Mouse (Mus musculus) embryonic fibroblast, embryonic 13.5 days (primary cell): Measurements from ENCODE around the gene Chit1. TPM values are rescaled to one million over a fixed set of nuclear protein-coding genes. Genes with fewer than 3 reads are reported as not detected.

Source experiments
- H3K27ac ChIP-seq: 2 replicates; pipeline ENCODE4 v1.5.1; 2012; ENCODE audit warnings: low read length, control low read depth, inconsistent platforms; ENCODE audit not compliant: insufficient read depth
- H3K4me1 ChIP-seq: 2 replicates; pipeline ENCODE4 v1.6.1; 2011; ENCODE audit warnings: low read length; ENCODE audit not compliant: control insufficient read depth, insufficient read depth
- H3K4me3 ChIP-seq: 2 replicates; pipeline ENCODE4 v1.5.1; 2011; ENCODE audit warnings: mild to moderate bottlenecking, control low read depth, low read length; ENCODE audit not compliant: insufficient read depth
- CTCF ChIP-seq: IDR thresholded peaks from 2 replicates; pipeline ENCODE4 v1.5.1; 2011; ENCODE audit warnings: mild to moderate bottlenecking, control low read depth, low read length, moderate library complexity, borderline replicate concordance; ENCODE audit not compliant: insufficient read depth
- POLR2A ChIP-seq: IDR thresholded peaks from 2 replicates; pipeline ENCODE4 v1.6.1; 2011; ENCODE audit warnings: low read depth, mild to moderate bottlenecking, control low read depth, low read length, moderate library complexity
- polyA plus RNA-seq: library from polyadenylated mRNA; stranded (reverse); fragments of >200 nt; gene quantifications from 2 replicates; pipeline ENCODE4 v1.2.4, GENCODE M21; 2011; ENCODE audit warnings: low read depth; ENCODE audit not compliant: missing spikeins, insufficient read length

Gene Chit1
- polyA plus RNA-seq, 1 experiment, result not detected

- TF ChIP-seq CTCF, result no peak
- no peak overlapping the region for H3K4me3 ChIP-seq
- H3K27ac ChIP-seq, result no peak overlapping the region
- peaks cover 15% of the 10 kb centered on the region for H3K4me1 ChIP-seq
Observed at GRCm38 (mm10) chr1:134194298-134195022, 83.4 kb downstream of the Chit1 start.

DNA sequence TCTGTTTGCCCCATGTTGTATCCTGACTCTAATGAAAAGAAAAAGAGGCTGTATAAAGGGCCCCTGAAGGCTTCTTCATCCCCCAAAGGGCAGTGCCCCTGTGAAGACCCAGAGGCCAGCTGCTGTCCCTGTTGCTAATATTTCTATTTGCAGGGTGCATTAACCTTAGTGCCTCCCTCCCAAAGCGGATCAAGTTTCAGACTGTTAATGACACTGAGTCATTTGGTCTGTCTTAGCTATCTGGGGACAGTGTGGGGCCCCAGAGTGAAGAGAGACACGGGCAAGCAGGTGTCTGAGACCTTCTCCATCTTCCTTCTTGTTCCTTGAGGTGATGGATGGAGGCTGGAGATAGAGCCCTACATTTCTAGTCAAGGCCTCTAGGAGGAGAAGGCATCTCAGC lies 84.1 kb downstream of the Chit1 start:
- no peak overlapping the region for H3K27ac ChIP-seq
- no peak for TF ChIP-seq CTCF
- no peak for TF ChIP-seq POLR2A

GRCm38 (mm10) chr1:134195571-134195970 lies 84.5 kb downstream of the Chit1 start:
- TF ChIP-seq CTCF, result no peak
- TF ChIP-seq POLR2A, result no peak
- no peak overlapping the region for H3K27ac ChIP-seq
- H3K4me3 ChIP-seq, result no peak overlapping the region
- peaks cover 15% of the 10 kb centered on the region for H3K4me1 ChIP-seq

More for the DNA sequence above, 84.1 kb downstream of the Chit1 start:
- Histone ChIP-seq H3K4me3 (no peak overlapping the region), H3K4me1 (peaks cover 15% of the 10 kb centered on the region)

DNA sequence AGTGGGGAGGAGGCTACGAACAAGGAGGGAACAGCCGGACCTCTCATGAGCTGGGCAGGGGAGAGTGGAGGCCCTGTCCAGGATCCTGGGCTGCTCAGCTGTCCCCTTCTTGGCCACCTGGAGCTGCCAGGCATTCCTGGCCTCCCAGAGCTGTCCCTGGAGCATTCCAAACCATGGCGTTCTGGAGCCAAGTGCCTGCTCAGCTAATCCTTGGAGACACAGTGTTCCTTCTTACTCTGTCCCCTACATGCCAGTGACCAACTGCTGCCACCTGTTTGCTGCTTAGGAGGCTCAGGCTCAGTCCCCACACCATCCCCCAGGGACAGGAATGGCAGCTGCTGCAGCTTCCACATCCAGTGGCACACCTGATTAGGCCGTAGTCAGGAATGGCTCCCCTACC lies 84.9 kb downstream of the Chit1 start:
- Histone ChIP-seq H3K4me1 (peaks cover 15% of the 10 kb centered on the region), H3K27ac (no peak overlapping the region), H3K4me3 (no peak overlapping the region)
- TF ChIP-seq CTCF (no peak), POLR2A (no peak)

DNA sequence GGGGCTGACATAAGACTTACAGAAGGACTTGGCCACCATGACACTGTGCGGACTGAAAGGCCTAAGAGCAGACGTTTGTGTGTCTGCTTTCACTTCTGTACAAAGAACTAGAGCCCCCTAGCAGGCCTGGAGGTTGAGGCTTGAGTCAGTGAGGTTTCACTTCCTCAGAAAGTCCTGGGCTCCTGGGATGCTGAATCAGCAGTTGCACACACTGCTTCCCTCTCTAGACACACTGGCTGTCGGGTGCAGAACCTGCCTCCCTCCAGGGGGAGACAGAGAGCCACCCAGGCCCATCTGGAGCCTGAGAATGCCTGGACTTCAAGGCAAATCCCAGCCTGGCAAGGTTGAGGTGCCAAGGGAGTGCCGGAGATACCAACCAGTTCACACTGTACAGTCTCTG lies 85.3 kb downstream of the Chit1 start:
- no peak overlapping the region for H3K27ac ChIP-seq

DNA sequence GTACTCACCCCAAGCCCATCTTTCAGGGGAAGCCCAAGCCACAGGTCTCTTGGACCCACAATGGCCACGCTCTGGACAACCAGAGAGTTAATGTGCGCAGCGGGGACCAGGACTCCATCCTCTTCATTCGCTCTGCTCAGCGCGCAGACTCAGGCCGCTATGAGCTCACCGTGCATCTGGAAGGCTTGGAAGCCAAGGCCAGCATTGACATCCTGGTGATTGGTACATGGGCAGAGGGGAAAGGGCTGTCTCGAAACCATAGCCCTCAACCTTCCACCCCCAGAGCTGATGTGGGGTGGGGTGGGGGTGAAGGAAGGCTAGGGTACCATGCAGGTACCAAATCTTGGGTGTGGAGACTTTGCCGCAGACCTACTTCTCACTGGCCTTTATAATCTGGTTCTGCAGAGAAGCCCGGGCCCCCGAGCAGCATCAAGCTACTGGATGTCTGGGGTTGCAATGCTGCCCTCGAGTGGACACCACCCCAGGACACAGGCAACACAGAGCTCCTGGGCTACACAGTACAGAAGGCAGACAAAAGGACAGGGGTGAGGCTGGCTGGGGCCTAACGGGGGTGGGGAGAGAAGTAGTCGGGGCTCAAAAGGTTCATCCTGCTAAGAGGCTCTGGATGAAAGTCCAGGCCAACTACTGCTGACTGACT lies 86.4 kb downstream of the Chit1 start:
- TF ChIP-seq CTCF (no peak), POLR2A (no peak)
- Histone ChIP-seq H3K4me3 (no peak overlapping the region), H3K4me1 (peaks cover 8% of the 10 kb centered on the region), H3K27ac (no peak overlapping the region)

More for the DNA sequence above, 85.3 kb downstream of the Chit1 start:
- H3K4me1 ChIP-seq, result peaks cover 13% of the 10 kb centered on the region
- TF ChIP-seq POLR2A (no peak), CTCF (peak; percentile 49; the same call in 1 of the 2 replicates)
- no peak overlapping the region for H3K4me3 ChIP-seq

DNA sequence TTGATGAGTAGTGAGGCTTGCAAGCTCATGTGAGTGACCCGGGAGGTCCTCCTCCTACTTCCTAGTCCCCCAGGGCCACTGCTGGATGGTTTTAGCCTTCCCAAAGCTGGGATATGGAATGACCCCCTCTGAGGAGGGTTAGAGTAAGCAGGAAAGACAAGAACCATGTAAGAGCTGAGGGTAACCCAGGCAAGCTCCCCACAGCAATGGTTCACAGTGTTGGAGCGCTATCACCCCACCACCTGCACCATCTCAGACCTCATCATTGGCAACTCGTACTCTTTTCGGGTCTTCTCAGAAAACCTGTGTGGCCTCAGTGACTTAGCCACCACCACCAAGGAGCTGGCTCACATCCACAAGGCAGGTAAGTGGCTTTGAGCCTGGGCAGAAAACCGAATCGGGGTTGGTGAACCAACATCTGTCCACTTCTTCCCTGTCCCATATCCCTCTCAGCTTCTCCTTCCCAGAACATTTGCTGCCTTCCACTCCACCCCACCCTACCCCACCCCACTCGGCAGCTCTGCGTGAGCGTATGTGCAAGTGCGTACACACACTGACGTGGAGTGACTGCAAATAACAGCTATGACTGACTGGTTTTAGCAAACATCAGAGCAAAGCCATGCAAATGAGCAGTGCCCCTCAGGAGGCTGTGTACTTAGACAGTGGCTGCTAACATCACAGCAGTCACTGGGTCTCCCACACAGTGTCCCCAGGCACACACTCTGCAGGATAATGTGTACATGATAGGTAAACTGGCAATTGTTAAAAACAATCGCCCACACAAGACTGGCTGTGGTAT lies 87.4 kb downstream of the Chit1 start:
- peaks cover 3% of the 10 kb centered on the region for H3K4me1 ChIP-seq
- TF ChIP-seq CTCF (no peak), POLR2A (no peak)
- H3K27ac ChIP-seq, result no peak overlapping the region
- no peak overlapping the region for H3K4me3 ChIP-seq

DNA sequence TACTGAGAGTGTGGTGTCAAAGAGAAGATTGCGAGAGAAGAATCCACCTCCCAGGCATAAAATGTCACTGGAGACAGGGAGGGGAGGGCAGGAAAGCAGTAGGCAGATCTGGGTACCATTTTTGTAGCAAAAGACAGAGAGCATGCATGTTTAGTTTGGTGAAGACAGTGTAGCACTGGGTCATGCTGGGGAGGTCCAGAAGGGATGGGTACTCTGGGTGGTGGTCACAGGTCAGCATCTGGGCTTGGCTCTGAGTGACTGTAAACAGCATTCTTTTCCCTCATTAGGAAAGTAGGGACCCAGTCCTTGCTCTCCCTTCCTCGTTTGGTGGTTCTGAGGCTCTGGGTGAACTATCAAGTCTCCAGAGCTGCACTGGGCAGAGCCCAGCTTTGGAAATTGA lies 89.4 kb downstream of the Chit1 start:
- Histone ChIP-seq H3K4me3 (no peak overlapping the region), H3K4me1 (no peaks in the 10 kb centered on the region; the same call in 1 of the 2 replicates), H3K27ac (no peak overlapping the region)
- TF ChIP-seq CTCF (no peak), POLR2A (no peak)

Other genes starting within 250 kb of the Chit1 start
- gene Optc, start 203.2 kb upstream of the Chit1 start, polyA plus RNA-seq, result 4.3 and 7.0 TPM in 2 replicates
- 28.4 and 42.1 TPM in 2 replicates for gene Prelp, start 189.8 kb upstream of the Chit1 start, polyA plus RNA-seq
- 35.4 and 74.2 TPM in 2 replicates for gene Fmod, start 74.0 kb upstream of the Chit1 start, polyA plus RNA-seq
- gene Btg2, start 32.1 kb upstream of the Chit1 start, polyA plus RNA-seq, result 96.4 and 125 TPM in 2 replicates
- 5.0 and 9.6 TPM in 2 replicates for gene Chil1, start 70.9 kb downstream of the Chit1 start, polyA plus RNA-seq
- not detected in 2 replicates for gene Mybph, start 82.2 kb downstream of the Chit1 start, polyA plus RNA-seq
- 0.20 and 0.79 TPM in 2 replicates for gene Adora1, start 124.2 kb downstream of the Chit1 start, polyA plus RNA-seq
- gene Myog, start 178.7 kb downstream of the Chit1 start, polyA plus RNA-seq, result not detected in 2 replicates
- gene Ppfia4, start 221.7 kb downstream of the Chit1 start, polyA plus RNA-seq, result 1.2 and 1.4 TPM in 2 replicates